Mouse (Mus musculus): ENCODE results near the gene Tigd4. TPM values are rescaled to one million over a fixed set of nuclear protein-coding genes. Genes with fewer than 3 reads are reported as not detected.

Gene Tigd4
- polyA plus RNA-seq, 1 experiment = 0.01 TPM

- Histone ChIP-seq H3K27me3 (ENCODE audit: control insufficient read depth, insufficient read depth, insufficient read length) (no peaks in the 10 kb centered on the region), H3K36me3 (ENCODE audit: control insufficient read depth, insufficient read depth) (no peaks in the 10 kb centered on the region), H3K79me2 (ENCODE audit: control insufficient read depth, insufficient read depth) (peaks cover 53% of the 10 kb centered on the region), H3K4me2 (ENCODE audit: low read depth) (peak overlapping the region; percentile 100), H3ac (ENCODE audit: control insufficient read depth, insufficient read length) (peak overlapping the region; percentile 11), H3K4me3 (peak overlapping the region; percentile 94)
- no peak for TF ChIP-seq SRF (IDR thresholded peaks at IDR 0.05; ENCODE audit: control insufficient read depth, insufficient read length, low read depth)
- TF ChIP-seq CEBPB (IDR thresholded peaks at IDR 0.05; ENCODE audit: insufficient read depth, poor library complexity, severe bottlenecking) = no peak
- no peak for TF ChIP-seq USF1 (IDR thresholded peaks at IDR 0.05; ENCODE audit: low read depth)
- TF ChIP-seq MAX (IDR thresholded peaks at IDR 0.05; ENCODE audit: low read depth) = no peak
- no peak for TF ChIP-seq MYOG (IDR thresholded peaks at IDR 0.05; ENCODE audit: control insufficient read depth in 1 of 3, insufficient read depth in 1 of 3, insufficient read length in 2 of 3, low read depth in 2 of 3)
- no peak for TF ChIP-seq POLR2AphosphoS2 (IDR thresholded peaks at IDR 0.05; ENCODE audit: insufficient read length, low read depth)
- TF ChIP-seq MYOD1 (IDR thresholded peaks at IDR 0.05; ENCODE audit: control insufficient read depth in 1 of 3, insufficient read length in 2 of 3, low read depth in 2 of 3) = no peak
- TF ChIP-seq REST (IDR thresholded peaks at IDR 0.05; ENCODE audit: insufficient read depth, insufficient read length) = no peak
- no peak for TF ChIP-seq E2F4 (IDR thresholded peaks at IDR 0.05; ENCODE audit: insufficient read depth)
- no peak for TF ChIP-seq TCF12 (IDR thresholded peaks at IDR 0.05; ENCODE audit: insufficient read depth, poor library complexity, severe bottlenecking)
- no peak for TF ChIP-seq POLR2A (IDR thresholded peaks at IDR 0.05; ENCODE audit: insufficient read length, low read depth)
- no peak for TF ChIP-seq TCF3 (IDR thresholded peaks at IDR 0.05; ENCODE audit: insufficient read length, low read depth)
These were observed 11.7 kb upstream of the Tigd4 start for GRCm38 (mm10) chr3:84581696-84582022.

- Histone ChIP-seq H3K36me3 (ENCODE audit: control insufficient read depth, insufficient read depth) (no peaks in the 10 kb centered on the region), H3ac (ENCODE audit: control insufficient read depth, insufficient read length) (peak within 1 kb of the TSS; percentile 11), H3K27me3 (ENCODE audit: control insufficient read depth, insufficient read depth, insufficient read length) (no peaks in the 10 kb centered on the region), H3K4me2 (ENCODE audit: low read depth) (peak within 1 kb of the TSS; percentile 100), H3K79me2 (ENCODE audit: control insufficient read depth, insufficient read depth) (peaks cover 47% of the 10 kb centered on the region), H3K4me3 (peak within 1 kb of the TSS; percentile 94)
- TF ChIP-seq USF1 (IDR thresholded peaks at IDR 0.05; ENCODE audit: low read depth) (no peak), SRF (IDR thresholded peaks at IDR 0.05; ENCODE audit: control insufficient read depth, insufficient read length, low read depth) (no peak), E2F4 (IDR thresholded peaks at IDR 0.05; ENCODE audit: insufficient read depth) (no peak), MYOD1 (IDR thresholded peaks at IDR 0.05; ENCODE audit: control insufficient read depth in 1 of 3, insufficient read length in 2 of 3, low read depth in 2 of 3) (peak in 2 of 3 experiments; percentile 64 to 85), MAX (IDR thresholded peaks at IDR 0.05; ENCODE audit: low read depth) (no peak), CEBPB (IDR thresholded peaks at IDR 0.05; ENCODE audit: insufficient read depth, poor library complexity, severe bottlenecking) (no peak), POLR2AphosphoS2 (IDR thresholded peaks at IDR 0.05; ENCODE audit: insufficient read length, low read depth) (peak; percentile 43), MYOG (IDR thresholded peaks at IDR 0.05; ENCODE audit: control insufficient read depth in 1 of 3, insufficient read depth in 1 of 3, insufficient read length in 2 of 3, low read depth in 2 of 3) (peak; percentile 28 to 90 (median 82)), REST (IDR thresholded peaks at IDR 0.05; ENCODE audit: insufficient read depth, insufficient read length) (no peak), POLR2A (IDR thresholded peaks at IDR 0.05; ENCODE audit: insufficient read length, low read depth) (peak; percentile 61), TCF12 (IDR thresholded peaks at IDR 0.05; ENCODE audit: insufficient read depth, poor library complexity, severe bottlenecking) (no peak), TCF3 (IDR thresholded peaks at IDR 0.05; ENCODE audit: insufficient read length, low read depth) (no peak)
These were observed 11.1 kb upstream of the Tigd4 start, which contains the start of gene Arfip1 for GRCm38 (mm10) chr3:84582023-84582912. Gene Arfip1 (minus strand): TSS chr3:84582625.

- H3K4me2 ChIP-seq (ENCODE audit: low read depth) = peak overlapping the region; percentile 81
- no peaks in the 10 kb centered on the region for H3K27me3 ChIP-seq (ENCODE audit: control insufficient read depth, insufficient read depth, insufficient read length)
- peak overlapping the region; percentile 11 for H3ac ChIP-seq (ENCODE audit: control insufficient read depth, insufficient read length)
- H3K4me3 ChIP-seq = peak overlapping the region; percentile 94
- H3K79me2 ChIP-seq (ENCODE audit: control insufficient read depth, insufficient read depth) = peaks cover 41% of the 10 kb centered on the region
- no peak for TF ChIP-seq TCF3 (IDR thresholded peaks at IDR 0.05; ENCODE audit: insufficient read length, low read depth)
- no peak for TF ChIP-seq E2F4 (IDR thresholded peaks at IDR 0.05; ENCODE audit: insufficient read depth)
- TF ChIP-seq TCF12 (IDR thresholded peaks at IDR 0.05; ENCODE audit: insufficient read depth, poor library complexity, severe bottlenecking) = no peak
- no peak for TF ChIP-seq MYOD1 (IDR thresholded peaks at IDR 0.05; ENCODE audit: control insufficient read depth in 1 of 3, insufficient read length in 2 of 3, low read depth in 2 of 3)
- TF ChIP-seq MAX (IDR thresholded peaks at IDR 0.05; ENCODE audit: low read depth) = no peak
- no peak for TF ChIP-seq SRF (IDR thresholded peaks at IDR 0.05; ENCODE audit: control insufficient read depth, insufficient read length, low read depth)
- no peak for TF ChIP-seq MYOG (IDR thresholded peaks at IDR 0.05; ENCODE audit: control insufficient read depth in 1 of 3, insufficient read depth in 1 of 3, insufficient read length in 2 of 3, low read depth in 2 of 3)
- TF ChIP-seq USF1 (IDR thresholded peaks at IDR 0.05; ENCODE audit: low read depth) = no peak
- no peaks in the 10 kb centered on the region for H3K36me3 ChIP-seq (ENCODE audit: control insufficient read depth, insufficient read depth)
These were observed 10.5 kb upstream of the Tigd4 start for GRCm38 (mm10) chr3:84582913-84583276.

DNA sequence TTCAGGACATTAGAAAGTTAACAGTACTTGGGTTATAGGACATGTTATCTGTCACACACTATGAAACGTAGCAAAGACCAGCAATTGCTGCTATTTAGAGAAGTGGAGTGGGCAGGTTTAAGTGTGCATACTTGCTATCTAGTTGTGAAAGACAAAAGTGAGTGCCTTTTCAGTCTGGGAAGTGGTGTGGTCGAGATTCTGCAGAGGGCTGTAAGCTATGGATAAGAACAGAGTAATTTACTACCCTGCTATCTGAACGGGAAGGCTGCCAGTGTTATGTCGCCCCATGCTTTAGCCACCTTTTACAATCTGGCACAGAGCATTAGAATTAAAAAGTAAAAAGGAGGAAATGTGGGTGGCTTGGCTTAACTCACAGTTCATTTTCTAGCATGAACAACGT lies 6.6 kb upstream of the Tigd4 start:
- Histone ChIP-seq H3K4me2 (ENCODE audit: low read depth) (no peak overlapping the region), H3K4me3 (no peak overlapping the region), H3K79me2 (ENCODE audit: control insufficient read depth, insufficient read depth) (peaks cover 2% of the 10 kb centered on the region), H3K36me3 (ENCODE audit: control insufficient read depth, insufficient read depth) (no peaks in the 10 kb centered on the region), H3K27me3 (ENCODE audit: control insufficient read depth, insufficient read depth, insufficient read length) (no peaks in the 10 kb centered on the region), H3ac (ENCODE audit: control insufficient read depth, insufficient read length) (no peak overlapping the region)
- TF ChIP-seq TCF3 (IDR thresholded peaks at IDR 0.05; ENCODE audit: insufficient read length, low read depth) (no peak), CEBPB (IDR thresholded peaks at IDR 0.05; ENCODE audit: insufficient read depth, poor library complexity, severe bottlenecking) (no peak), E2F4 (IDR thresholded peaks at IDR 0.05; ENCODE audit: insufficient read depth) (no peak), USF1 (IDR thresholded peaks at IDR 0.05; ENCODE audit: low read depth) (no peak), SRF (IDR thresholded peaks at IDR 0.05; ENCODE audit: control insufficient read depth, insufficient read length, low read depth) (no peak), POLR2A (IDR thresholded peaks at IDR 0.05; ENCODE audit: insufficient read length, low read depth) (no peak), TCF12 (IDR thresholded peaks at IDR 0.05; ENCODE audit: insufficient read depth, poor library complexity, severe bottlenecking) (no peak), MYOG (IDR thresholded peaks at IDR 0.05; ENCODE audit: control insufficient read depth in 1 of 3, insufficient read depth in 1 of 3, insufficient read length in 2 of 3, low read depth in 2 of 3) (no peak), REST (IDR thresholded peaks at IDR 0.05; ENCODE audit: insufficient read depth, insufficient read length) (no peak), MAX (IDR thresholded peaks at IDR 0.05; ENCODE audit: low read depth) (no peak)

All from myocyte (in vitro differentiated cells).